Mouse (Mus musculus): Measurements from ENCODE around the gene Tedc1. TPM values are rescaled to one million over a fixed set of nuclear protein-coding genes. Genes with fewer than 3 reads are reported as not detected.
"Not testable (repeated sequence)": the region's sequence is repeated elsewhere in the genome, so short reads cannot be mapped to it uniquely, and the experiment has no call there.

Gene Tedc1
- total RNA-seq, 2 experiments from 2014 or later: 0.83 to 0.93 TPM

GRCm38 (mm10) chr12:113199132-113199531, 42.9 kb downstream of the Tedc1 start:
- DNase-seq (ENCODE audit: low spot score in 2 of 2): not testable (repeated sequence)

GRCm38 (mm10) chr12:113201301-113201700, 45.1 kb downstream of the Tedc1 start:
- no peak for DNase-seq (ENCODE audit: low spot score in 2 of 2)

GRCm38 (mm10) chr12:113202008-113202407, 45.8 kb downstream of the Tedc1 start:
- no peak for DNase-seq (ENCODE audit: low spot score in 2 of 2)

GRCm38 (mm10) chr12:113203522-113203921, 47.3 kb downstream of the Tedc1 start:
- no peak for DNase-seq (ENCODE audit: low spot score in 2 of 2)

- no peak for DNase-seq (ENCODE audit: low spot score in 2 of 2)
Observed at GRCm38 (mm10) chr12:113205251-113205942, 49.2 kb downstream of the Tedc1 start.

GRCm38 (mm10) chr12:113207737-113208136, 51.5 kb downstream of the Tedc1 start:
- DNase-seq (ENCODE audit: low spot score in 2 of 2): no peak

GRCm38 (mm10) chr12:113210586-113211378, 54.6 kb downstream of the Tedc1 start:
- DNase-seq (ENCODE audit: low spot score in 2 of 2): peak in 1 of 2 experiments; percentile 35

- DNase-seq (ENCODE audit: low spot score in 2 of 2): no peak
Observed at GRCm38 (mm10) chr12:113211772-113212171, 55.6 kb downstream of the Tedc1 start.

- DNase-seq (ENCODE audit: low spot score in 2 of 2): no peak
Observed at GRCm38 (mm10) chr12:113212326-113212924, 56.2 kb downstream of the Tedc1 start.

- no peak for DNase-seq (ENCODE audit: low spot score in 2 of 2)
Observed at GRCm38 (mm10) chr12:113213226-113213625, 57.0 kb downstream of the Tedc1 start.

GRCm38 (mm10) chr12:113214072-113214808, 58.0 kb downstream of the Tedc1 start:
- no peak for DNase-seq (ENCODE audit: low spot score in 2 of 2)

GRCm38 (mm10) chr12:113214972-113215666, 58.9 kb downstream of the Tedc1 start:
- no peak for DNase-seq (ENCODE audit: low spot score in 2 of 2)

Other genes starting within 250 kb of the Tedc1 start
- 1 to 10 TPM; 4.7 to 9.0 TPM for gene Jag2, start 226.6 kb upstream of the Tedc1 start, total RNA-seq (2021)
- 10 to 100 TPM; 30.5 to 31.9 TPM for gene Nudt14, start 214.3 kb upstream of the Tedc1 start, total RNA-seq (2021)
- gene Btbd6, start 179.9 kb upstream of the Tedc1 start, total RNA-seq (2021): 10 to 100 TPM; 14.9 to 15.5 TPM
- 10 to 100 TPM; 39.1 to 50.4 TPM for gene Brf1, start 155.7 kb upstream of the Tedc1 start, total RNA-seq (2021)
- 10 to 100 TPM; 34.3 to 38.0 TPM for gene Pacs2, start 141.9 kb upstream of the Tedc1 start, total RNA-seq (2021)
- gene Tex22, start 81.9 kb upstream of the Tedc1 start, total RNA-seq (2021): under 1 TPM in 1 of 2 experiments, not detected in 1; 0.27 TPM
- gene Mta1, start 58.1 kb upstream of the Tedc1 start, total RNA-seq (2021): 10 to 100 TPM; 61.6 to 89.6 TPM
- gene Crip2, start 16.2 kb upstream of the Tedc1 start, total RNA-seq (2021): 10 to 100 TPM; 48.1 to 55.6 TPM
- gene Crip1, start 10.1 kb upstream of the Tedc1 start, total RNA-seq (2021): 100 to 1,000 TPM in 1 of 2 experiments, 10 to 100 TPM in 1; 52.9 to 106 TPM
- gene Tmem121, start 29.5 kb downstream of the Tedc1 start, total RNA-seq (2021): 1 to 10 TPM; 5.4 to 7.2 TPM

All from adrenal gland, adult 18-20 months (tissue).